Mouse (Mus musculus) kidney, postnatal 14 days (tissue): ENCODE measurements around the gene Cnpy1.

Source experiments
- DNase-seq: peaks from one replicate; pipeline ENCODE4 v3.0.0; 2022; ENCODE audit warnings: mixed read lengths

Gene Cnpy1

DNA sequence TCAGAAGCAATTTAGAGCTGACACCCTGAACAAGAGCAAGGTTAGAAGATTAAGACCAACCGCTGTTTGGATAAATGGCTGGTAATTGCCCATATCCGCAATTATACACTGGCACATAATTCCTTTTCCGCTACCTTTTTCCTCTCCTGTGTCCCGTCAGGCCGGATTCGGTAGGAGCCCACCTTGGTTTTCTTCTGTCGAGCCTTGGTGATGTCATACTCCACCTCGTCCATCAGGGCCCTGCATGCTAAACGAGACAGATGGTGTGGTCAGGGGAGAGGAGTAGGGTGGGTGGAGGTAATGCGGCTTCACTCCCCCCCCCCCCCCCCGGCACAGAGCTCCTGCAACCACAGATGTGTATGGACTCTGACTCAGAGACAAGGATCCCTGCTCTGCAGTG is at the start of gene Cnpy1:
Cnpy1 (minus strand) TSS at position 233 of the 400 bp plus-strand sequence.
- no peak for DNase-seq

DNA sequence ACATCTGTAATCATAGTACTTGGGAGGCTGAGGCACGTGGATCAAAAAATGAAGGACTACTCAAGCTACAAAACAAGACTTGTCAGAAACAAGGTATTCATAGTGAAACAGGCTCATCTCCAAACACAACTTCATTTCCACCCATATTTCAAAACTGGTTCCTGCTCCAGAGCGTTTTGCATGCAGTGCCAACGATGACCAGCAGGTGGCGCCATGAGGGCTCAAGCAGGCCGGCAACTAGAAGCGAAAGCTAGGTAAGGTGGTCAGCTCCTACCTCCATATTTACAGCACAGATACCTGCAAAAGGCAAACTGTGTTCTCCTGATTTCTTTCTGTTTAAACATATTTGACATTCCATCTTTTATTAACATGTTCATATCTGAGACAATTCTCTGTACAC is 48.4 kb upstream of the Cnpy1 start:
- peak; percentile 86 for DNase-seq

DNA sequence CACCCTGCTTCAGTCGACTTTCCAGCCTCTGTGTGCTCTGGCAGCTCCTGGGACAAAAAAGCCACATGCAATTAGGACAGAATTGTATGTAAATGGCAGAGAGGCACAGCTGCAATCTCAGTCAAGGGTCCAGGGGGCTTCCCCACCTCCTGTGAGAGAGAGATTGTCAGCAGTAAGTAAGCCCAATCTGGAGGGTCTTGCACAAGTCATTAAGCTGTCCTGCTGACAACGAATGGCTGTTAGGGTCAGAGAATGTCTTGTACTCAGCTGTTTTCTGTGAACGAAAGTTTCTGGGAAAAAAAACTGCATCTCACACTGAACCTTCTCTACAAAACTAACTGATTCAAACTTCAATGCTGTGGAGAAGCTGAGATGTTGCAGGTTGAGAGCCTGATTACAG is 46.7 kb upstream of the Cnpy1 start:
- peak; percentile 60 for DNase-seq

DNA sequence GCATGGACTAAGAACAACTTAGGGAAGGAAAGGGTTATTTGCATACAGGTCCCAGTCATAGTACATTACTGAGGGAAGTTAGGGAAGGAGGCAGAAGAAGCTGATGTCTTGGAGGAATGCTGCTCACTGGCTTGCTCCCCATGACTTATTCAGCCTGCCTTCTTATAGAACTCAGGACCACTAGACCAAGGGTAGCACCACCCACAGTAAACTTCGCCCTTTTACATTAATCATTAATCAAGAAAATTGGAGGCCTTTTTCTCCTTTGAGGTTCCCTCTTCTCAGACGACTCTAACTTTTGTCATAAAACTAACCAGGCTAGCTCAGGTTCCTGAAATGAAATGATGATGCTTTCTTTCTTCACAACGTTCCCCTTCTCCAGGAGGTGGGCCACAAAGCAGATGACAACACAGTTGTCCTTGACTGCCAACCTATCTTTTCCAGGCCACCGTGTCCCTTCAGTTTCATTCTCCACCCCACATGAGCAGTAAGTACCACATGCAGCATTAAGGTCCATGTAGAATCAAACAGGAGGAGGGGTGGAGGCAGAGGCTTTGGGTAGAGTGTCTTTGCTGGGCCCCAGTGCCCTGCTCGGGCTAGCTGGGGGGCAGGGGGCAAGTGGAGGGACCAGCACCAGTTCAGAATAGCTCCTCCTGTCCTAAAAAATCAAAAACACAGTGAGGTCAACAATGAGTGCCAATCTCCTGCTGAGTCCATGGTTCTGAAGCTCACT is 45.7 kb upstream of the Cnpy1 start:
- no peak for DNase-seq

DNA sequence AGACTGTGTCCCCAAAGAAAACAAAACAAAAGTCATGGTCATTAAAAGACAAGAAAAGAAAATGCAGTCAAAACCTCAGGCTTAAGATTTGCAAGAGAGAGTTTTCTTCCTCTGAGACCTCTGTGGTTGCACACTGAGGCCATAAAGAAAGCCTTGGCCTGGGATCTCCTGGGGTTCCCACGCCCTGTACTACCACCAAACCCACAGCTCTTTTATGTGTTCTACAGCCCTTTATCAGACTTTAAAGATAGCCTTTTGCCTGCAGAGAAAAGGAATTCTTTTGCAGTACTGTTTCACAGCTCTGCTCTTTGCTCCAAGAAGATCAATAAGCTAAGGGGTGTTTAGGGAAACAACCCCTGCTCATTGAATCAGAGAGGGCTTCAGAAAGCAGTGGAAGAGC is 45.0 kb upstream of the Cnpy1 start:
- no peak for DNase-seq

DNA sequence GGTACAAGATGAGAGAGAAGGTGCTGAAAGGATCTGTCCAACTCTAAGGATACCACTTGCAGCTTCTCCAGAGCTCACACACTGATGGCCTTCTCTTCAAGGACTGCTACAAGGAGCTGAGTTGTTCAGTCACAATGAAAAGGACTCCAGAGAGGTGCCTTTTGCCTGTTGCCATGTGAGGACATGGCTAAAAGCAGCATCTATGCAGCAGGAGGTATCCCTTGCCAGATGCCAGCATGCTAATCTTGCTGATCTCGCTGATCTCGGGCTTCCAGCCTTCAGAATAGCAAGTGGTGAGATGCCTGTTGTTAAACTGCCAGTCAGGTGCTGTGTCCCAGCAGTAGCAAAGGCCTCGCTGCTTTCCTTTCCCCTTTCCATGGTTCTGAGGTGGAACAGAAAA is 43.5 kb upstream of the Cnpy1 start:
- DNase-seq: no peak

DNA sequence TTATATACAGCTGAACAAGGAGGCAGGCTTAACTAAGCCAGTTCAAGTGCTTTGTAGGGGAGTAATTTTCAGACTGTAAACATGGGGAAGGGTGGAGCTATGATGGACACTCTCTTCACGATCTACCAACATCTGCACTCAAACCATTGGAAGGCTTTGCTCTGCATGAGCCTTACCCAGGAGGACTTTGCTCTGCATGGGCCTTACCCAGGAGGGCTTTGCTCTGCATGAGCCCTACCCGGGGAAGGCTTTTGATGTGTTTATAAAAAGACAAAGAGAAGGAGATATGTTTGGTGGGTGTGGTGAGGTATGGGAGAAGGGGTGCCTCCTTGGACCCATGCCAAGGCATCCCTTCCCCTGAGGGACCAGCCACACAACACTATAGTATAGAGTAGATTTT is 31.7 kb upstream of the Cnpy1 start:
- DNase-seq: no peak

DNA sequence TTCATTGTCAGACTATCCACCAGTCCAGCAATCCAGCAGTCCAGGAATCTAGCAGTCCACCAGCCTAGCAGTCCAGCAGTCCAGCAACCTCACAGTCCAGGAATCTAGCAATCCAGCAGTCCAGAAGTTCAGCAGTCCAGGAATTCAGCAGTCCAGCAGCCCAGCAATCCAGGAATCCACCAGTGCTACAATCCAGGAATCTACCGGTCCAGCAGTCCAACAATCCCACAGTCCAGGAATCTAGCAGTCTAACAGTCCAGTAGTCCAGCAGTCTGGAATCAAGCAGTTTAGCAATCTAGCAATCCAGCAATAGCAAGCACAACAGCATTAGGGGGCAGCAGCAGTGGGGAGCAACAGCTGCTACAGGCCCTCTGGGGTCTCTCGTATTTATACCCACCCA is 27.2 kb upstream of the Cnpy1 start:
- DNase-seq: peak; percentile 7

DNA sequence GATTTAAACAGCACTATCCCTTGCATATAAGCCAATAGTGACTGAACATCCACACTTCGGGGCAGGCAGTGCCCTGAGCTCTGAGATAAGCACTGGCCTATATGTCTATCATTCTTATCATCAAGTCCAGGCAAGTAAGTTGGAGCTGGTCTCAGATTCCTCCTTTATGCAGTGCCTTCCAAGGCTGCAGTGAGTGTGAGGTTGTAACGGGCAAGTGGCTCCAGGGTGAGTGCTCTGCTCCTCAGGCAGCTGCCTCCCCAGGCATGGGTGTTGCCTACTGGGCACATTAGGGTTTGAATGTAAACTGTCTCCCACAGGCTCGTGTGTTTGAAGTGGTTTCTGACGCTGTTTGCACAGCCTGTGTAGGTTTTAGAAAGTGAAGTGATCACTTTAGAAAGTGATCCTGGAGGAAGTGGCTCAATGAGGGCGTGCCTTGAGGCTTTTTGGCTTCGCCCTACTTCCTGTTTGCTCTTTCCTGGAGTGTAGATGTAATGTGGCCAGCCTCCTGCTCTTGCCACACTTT is 23.9 kb upstream of the Cnpy1 start:
- no peak for DNase-seq

DNA sequence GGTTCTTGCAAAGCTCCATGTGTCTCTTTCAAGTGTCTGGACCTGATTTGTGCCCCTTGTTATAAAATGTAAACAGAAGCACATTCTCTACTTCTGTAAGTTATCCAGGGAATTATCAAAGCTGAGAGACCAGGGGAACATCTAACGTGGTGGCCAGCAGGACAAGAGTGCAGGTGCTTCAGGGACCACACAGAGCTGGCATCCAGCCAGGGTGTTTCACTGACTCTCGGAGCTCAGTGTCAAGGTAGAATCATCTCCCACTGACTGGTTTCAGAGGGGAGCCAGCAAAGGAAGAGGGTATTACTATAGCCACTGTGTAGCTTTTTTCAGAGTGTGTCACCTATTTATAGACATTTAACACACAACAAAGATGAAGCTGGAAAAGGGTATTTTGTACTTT is 22.0 kb upstream of the Cnpy1 start:
- DNase-seq: no peak

DNA sequence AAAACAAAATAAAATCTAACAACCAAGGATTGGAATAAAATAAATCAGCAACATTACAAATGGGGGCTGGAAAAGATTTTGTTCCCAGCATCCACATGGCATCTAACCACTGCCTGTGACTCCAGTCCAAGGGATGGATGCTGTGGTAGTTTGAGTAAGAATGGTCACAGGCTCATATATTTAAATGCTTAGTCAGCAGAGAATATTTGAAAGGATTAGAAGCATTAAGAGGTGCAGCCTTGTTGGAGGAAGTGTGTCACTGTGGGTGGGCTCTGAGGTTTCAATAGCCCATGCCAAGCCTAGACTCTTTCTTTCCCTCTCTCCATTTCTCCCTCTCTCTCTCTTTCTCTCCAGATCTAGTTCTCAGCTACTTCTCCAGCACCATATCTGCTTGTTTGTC is 20.0 kb upstream of the Cnpy1 start:
- no peak for DNase-seq

DNA sequence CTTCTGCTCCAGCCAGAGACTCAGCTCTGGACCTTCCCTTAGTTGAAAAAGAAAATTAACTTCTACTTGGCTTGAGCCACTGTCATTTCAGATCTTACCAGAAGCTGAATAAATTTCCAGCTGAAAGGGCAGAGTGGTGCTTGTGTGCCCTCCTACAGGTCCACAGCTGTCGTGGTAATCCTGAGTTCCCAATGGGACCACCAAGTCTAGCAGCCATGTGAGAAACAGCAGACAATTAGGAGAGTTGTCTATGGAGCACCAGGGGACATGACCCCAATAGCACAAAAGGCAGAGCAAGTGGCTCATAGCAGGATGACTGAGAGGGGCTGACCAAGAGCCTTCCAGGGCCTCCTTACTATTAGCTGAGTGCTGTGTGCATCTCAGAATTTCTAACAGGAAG is 18.2 kb upstream of the Cnpy1 start:
- DNase-seq: no peak

DNA sequence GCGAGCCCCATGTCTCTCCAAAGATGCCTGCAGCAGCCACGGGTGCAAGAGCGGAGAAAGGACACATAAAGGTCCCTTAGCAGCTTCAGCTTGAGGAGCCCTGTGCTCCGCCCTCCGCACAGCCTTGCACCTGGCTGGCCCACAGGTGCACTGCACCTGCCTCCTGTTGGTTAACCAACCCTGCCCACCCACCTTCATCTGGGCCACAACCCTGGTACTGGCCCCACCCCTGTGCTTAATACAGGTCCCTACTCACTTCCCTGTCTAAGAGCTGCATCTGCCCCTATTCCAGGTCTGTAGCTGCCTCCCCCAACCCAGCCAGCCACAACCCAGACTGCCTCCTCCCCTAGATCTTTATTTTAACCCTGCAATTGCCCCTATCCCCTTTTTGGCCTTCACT is 16.5 kb upstream of the Cnpy1 start:
- no peak for DNase-seq

DNA sequence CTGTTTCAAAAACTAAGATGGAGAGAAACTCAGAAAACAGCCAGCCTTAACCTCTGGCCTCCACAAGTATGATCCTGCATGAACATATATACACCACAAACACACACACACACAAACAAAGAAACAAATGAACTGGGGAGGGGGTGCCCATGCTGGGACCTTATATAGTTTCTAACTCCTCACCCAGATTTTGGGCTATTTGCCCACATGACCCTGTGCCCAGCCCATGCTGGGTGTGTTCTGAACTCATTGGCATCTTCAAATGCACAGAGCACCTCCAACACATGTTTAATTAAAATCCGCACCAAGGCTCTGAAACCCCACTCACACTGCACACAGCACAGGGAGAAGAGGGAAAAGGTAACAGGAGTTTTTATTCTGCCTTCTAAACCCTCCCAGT is 14.3 kb upstream of the Cnpy1 start:
- no peak for DNase-seq

DNA sequence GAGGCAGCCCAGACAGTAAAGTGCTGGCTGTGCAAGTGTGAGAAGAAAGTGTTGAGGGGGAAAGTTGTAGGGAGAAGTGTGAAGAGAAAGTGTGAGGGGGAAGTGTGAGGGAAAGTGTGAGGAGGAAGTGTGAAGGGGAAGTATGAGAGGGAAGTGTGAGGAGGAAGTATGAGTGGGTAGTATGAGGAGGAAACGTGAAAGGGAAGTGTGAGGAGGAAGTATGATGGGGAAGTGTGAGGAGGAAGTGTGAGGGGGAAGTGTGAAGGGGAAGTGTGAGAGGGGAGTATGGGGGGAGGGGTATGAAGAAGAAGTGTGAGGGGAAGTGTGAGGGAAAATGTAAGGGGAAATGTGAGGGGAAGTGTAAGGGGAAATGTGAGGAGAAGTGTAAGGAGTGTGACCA is 13.8 kb upstream of the Cnpy1 start:
- DNase-seq: no peak

DNA sequence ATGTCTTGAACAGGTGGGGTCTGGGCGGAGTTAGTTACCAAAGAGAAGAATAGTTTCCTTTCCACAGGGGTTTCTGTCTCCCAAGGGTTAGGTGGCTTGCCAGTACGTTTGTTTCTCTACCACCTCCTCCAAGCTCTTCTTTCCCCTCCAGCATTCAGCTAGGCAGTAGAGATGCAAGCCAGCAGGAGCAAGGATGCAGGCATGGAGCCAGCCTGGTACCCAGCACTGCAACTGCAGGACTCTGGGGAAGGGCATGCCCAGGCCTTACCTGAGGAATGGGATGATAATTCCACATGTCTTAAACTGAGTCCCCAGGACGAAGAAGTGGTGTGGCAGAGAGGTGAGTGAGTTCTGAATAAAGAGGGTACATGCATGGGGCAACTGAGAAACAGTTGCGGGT is 12.2 kb upstream of the Cnpy1 start:
- DNase-seq: no peak

DNA sequence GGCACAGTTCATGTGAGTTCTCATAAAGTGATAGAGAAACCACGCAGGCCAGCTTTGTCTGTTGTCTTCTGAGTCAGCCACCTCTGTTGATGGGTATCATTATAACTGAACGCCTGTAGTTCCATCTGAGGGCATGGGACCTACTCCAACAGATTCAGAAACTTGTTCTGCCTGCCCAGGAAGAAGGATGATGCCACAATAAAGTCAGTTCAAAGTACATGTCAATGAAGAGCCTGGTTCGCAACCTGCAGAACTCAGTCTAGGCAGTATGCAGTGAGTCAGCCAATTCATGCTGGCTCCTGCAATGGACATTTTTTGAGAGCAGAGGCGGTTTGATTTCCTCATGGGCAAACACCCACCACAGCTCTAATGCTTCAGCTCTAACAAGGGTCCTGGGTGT is 7.4 kb upstream of the Cnpy1 start:
- DNase-seq: no peak

DNA sequence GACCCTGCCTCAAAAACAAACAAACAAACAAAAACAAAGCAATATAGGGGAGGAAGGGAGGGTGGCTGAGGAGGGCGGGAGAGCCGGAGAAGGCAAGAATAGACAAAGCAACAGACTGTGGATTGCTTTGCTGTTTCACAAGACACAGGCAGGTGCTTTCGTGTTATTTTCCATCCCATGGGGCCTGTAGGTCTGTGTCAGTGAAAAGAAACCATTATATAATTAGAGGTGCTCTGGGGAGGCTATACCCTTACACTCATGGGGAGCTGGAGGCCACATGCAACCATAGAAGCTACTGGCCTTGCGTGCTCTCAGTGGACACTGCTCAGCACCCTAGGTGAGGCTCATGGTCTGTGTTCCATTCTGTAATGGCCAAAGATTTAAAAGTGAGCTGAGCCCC is 6.7 kb upstream of the Cnpy1 start:
- no peak for DNase-seq

DNA sequence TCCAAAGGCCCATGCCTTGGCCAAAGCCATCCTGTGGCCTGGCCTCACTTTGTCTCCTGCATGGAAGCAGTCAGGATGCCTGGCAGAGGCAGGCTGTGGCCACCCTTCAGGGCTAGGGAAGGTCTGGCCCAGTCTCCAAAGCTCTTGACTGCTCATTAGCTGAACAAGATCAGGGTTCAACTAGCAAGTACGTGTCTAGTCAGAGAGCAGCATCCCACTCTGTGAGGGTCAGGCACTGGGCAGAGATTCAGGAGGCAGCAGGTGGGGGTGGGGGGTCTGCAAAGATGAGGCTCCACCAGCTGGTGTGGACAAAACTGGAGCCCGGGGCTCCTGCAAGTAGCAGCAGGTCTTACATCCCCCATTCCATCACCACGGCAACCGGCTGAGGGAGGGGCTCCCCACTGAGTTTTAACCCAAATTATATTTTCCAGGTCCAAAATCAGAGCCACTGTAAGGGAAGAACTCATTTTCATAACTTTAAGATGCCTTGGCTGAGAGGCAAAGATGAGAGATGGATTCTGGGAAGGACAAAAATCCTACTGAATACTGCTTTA is 5.7 kb upstream of the Cnpy1 start:
- no peak for DNase-seq

DNA sequence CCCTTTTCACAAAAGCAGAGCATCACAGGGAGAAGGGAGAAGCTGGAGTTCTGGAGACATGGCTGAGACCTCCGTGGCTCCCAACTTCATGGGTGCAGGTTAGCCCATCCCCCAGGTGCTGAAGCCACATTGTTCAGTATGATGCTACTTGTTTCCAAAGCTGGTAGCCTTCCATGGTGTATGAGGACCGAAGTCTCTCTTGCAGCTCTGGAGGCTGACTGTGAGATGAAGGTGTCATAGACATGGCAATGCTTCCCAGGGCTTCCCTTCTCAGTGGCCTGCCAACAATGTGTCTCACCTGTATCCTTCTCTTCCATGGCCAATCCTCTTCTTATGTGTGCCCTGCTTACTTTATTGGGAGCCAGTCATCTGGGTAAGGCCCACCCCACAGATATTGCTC is 4.9 kb upstream of the Cnpy1 start:
- DNase-seq: no peak

DNA sequence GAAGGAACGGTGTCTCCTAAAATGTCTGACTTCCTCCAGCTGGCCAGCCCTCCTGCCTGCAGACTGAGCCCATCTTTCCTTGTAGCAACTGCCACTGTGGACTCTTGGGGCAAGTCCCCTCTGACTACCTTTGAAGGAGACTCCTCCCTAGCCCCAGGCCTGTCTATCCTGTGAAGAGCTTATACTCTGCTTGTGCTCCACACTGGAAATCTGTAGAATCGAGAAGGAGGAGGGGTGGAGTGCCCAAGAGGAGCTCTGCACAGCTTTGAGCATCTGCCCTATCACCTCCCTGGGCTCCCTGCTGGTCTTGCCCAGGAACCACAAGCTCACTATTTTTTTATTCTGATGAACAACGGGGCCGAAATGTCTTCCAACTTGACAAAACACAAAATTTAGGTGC is 485 bp downstream of the Cnpy1 start:
- DNase-seq: no peak

DNA sequence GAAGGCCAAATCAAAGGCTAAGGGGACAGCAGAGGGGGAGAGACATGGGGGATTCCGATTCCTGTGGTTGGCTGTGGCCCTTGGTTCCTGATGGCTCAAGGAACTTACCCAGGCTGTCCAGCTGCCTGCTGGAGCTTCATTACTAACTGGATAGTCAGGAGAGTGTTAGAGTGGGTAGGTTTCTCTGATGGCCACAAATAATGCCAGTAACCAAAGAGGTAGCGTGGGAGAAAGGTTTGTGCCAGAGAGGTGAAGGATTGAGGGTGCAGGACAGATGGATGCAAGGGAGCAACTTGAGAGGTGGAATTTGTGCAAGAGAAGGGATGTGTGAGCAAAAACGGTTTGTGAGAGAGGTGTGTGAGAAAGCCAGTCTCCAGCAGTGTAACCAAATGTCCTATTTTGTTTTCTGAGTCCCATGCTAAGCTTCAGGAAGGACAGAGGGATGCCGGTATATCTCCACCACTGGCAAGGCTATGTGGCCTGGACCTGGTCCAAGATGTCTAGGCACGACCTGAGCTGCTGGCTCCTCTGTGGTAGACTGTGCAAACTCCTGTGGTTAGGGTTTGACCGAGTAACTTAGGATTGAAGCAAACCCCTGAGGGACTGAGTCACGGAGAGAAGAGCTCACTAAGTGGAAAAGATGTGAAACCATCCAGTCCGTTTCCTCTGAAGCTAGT is 2.0 kb downstream of the Cnpy1 start:
- DNase-seq: no peak

DNA sequence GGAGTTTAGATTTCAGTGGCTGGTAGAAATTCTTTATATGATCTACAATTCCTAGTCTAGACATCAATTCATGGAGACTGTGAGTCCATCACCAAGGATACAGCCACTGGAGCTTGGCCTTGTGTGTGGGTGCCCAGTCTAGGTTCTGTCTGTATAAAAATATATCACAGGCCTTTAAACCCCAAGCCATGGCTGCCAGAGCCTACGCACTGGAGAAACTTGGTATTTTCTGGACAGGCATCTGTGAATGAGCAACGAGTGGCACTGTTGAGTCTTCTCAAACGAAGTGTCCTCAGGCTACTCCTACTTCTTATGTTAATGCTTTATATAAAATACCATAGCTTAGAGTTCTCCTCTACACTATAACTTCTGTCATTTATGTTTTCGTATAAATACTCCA is 4.2 kb downstream of the Cnpy1 start:
- DNase-seq: no peak

DNA sequence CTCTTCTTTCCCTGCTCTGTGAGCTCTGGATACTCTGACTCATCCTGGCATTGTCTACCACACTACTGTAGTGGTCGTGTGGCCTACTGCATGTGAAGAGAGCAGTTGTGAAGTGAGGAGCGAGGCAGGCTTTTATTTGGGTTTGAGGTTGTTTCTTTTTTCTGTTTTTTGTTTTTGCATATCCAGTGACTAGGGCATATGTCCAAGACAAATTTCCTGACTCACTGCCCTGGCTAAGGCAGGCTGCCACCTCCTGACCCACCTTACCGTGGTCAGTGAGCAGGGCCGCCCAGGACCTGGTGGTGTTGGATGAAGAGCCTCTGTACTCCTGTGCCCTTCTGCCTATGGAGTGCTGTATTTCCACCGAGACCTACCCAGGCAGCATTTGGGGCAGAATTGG is 5.8 kb downstream of the Cnpy1 start:
- DNase-seq: no peak
